Comparison of ENCODE assay signal across 22 mouse cellular contexts in genomic region chr9:8823719-8824371, GRCm38 (mm10).
DNase-seq lines count a peak whose midpoint lies in the region; ATAC-seq and TF ChIP-seq lines count a peak whose summit lies in the region.
"Had no signal": no experiment of that assay in that cellular context is flagged by ENCODE, and none has a peak within 500 bp of the region (broad histone marks: within the 10 kb centered on the region; RNA-seq: fewer than 3 reads in every experiment).

No protein-coding gene starts in this region.

- H3K9me3 ChIP-seq in liver, postnatal 0 days (ENCODE audit: low read length), result no peaks in the 10 kb centered on the region
- H3K9me3 ChIP-seq in liver, embryonic 14.5 days (ENCODE audit: control insufficient read depth, low read length), result no peaks in the 10 kb centered on the region
- H3K9me3 ChIP-seq in forebrain, embryonic 11.5 days (ENCODE audit: control insufficient read depth, low read length), result no peaks in the 10 kb centered on the region
- H3K9me3 ChIP-seq: embryonic facial prominence, embryonic 13.5 days; forebrain, embryonic 10.5 days; forebrain, embryonic 15.5 days; G1E; heart, embryonic 13.5 days; hindbrain, embryonic 12.5 days had no signal

- H3K4me1 ChIP-seq in liver, postnatal 0 days (ENCODE audit: insufficient read depth), result no peaks in the 10 kb centered on the region
- H3K4me1 ChIP-seq in liver, embryonic 14.5 days (replicated peaks; ENCODE audit: control insufficient read depth in 2 of 2, insufficient read depth in 2 of 2, low read length in 1 of 2), result no peaks in the 10 kb centered on the region
- H3K4me1 ChIP-seq in forebrain, embryonic 11.5 days (replicated peaks; ENCODE audit: control insufficient read depth, insufficient read depth, low read length), result no peaks in the 10 kb centered on the region
- H3K4me1 ChIP-seq: embryonic facial prominence, embryonic 13.5 days; forebrain, embryonic 10.5 days; forebrain, embryonic 15.5 days; heart, embryonic 13.5 days; hindbrain, embryonic 12.5 days had no signal

- no peaks in the 10 kb centered on the region for H3K27me3 ChIP-seq in liver, postnatal 0 days (ENCODE audit: insufficient read depth, low read length)
- H3K27me3 ChIP-seq in liver, embryonic 14.5 days (ENCODE audit: control insufficient read depth, insufficient read depth, low read length), result no peaks in the 10 kb centered on the region
- no peaks in the 10 kb centered on the region for H3K27me3 ChIP-seq in forebrain, embryonic 11.5 days (ENCODE audit: control insufficient read depth, insufficient read depth, low read length)
- H3K27me3 ChIP-seq: embryonic facial prominence, embryonic 13.5 days; forebrain, embryonic 15.5 days; heart, embryonic 13.5 days; hindbrain, embryonic 12.5 days had no signal

- H3K9ac ChIP-seq in liver, postnatal 0 days (replicated peaks), result no peak overlapping the region
- no peak overlapping the region for H3K9ac ChIP-seq in liver, embryonic 14.5 days (replicated peaks)
- no peak overlapping the region for H3K9ac ChIP-seq in forebrain, embryonic 11.5 days (ENCODE audit: low read length)
- H3K9ac ChIP-seq: embryonic facial prominence, embryonic 13.5 days; forebrain, embryonic 15.5 days; heart, embryonic 13.5 days; hindbrain, embryonic 12.5 days had no signal

- WGBS in liver, postnatal 0 days (ENCODE audit: insufficient replicate concordance), result 29% methylated on average over 1 of the region's 1 CpGs
- 8% methylated on average over 1 of the region's 1 CpGs for WGBS in liver, embryonic 14.5 days (ENCODE audit: insufficient replicate concordance)
- WGBS in forebrain, embryonic 11.5 days, result 59% methylated on average over 1 of the region's 1 CpGs

- TF ChIP-seq CTCF in liver, postnatal 0 days (IDR thresholded peaks at IDR 0.05; ENCODE audit: low read depth), result no peak
- no peak for TF ChIP-seq CTCF in liver, embryonic 14.5 days (IDR thresholded peaks at IDR 0.05; ENCODE audit: low read depth)

- no peak for TF ChIP-seq EP300 in liver, postnatal 0 days (IDR thresholded peaks at IDR 0.05; ENCODE audit: low read depth)
- TF ChIP-seq EP300 in liver, embryonic 14.5 days (IDR thresholded peaks at IDR 0.05; ENCODE audit: low read depth), result peak; percentile 46; the same call in 1 of the 2 replicates

- no peak for ATAC-seq in liver, postnatal 0 days
- peak; percentile 42 to 49; a peak in 2 of 4 replicates for ATAC-seq in hematopoietic stem cell, adult 5-6 weeks (replicated peaks in 1 of 2; ENCODE audit: insufficient read depth in 1 of 2, low FRiP score in 2 of 2, low TSS enrichment in 1 of 2, low read depth in 1 of 2, poor library complexity in 2 of 2, severe bottlenecking in 2 of 2)
- peak; percentile 60; the same call in 1 of the 2 replicates for ATAC-seq in liver, embryonic 14.5 days (ENCODE audit: insufficient read depth)
- ATAC-seq in forebrain, embryonic 11.5 days (replicated peaks; ENCODE audit: low FRiP score), result no peak
- ATAC-seq: CD4-positive, CD25-positive, alpha-beta regulatory T cell, adult 4 months; forebrain, embryonic 15.5 days had no signal

- H3K4me2 ChIP-seq in liver, postnatal 0 days (ENCODE audit: low read depth, low read length), result no peak overlapping the region
- H3K4me2 ChIP-seq in liver, embryonic 14.5 days (ENCODE audit: low read depth), result no peak overlapping the region
- no peak overlapping the region for H3K4me2 ChIP-seq in forebrain, embryonic 11.5 days (ENCODE audit: low read depth, low read length, severe bottlenecking)
- H3K4me2 ChIP-seq: embryonic facial prominence, embryonic 13.5 days; forebrain, embryonic 15.5 days; heart, embryonic 13.5 days; hindbrain, embryonic 12.5 days had no signal

- peak; percentile 2 for DNase-seq in liver
- no peak for DNase-seq in liver, postnatal 0 days
- no peak for DNase-seq in liver, embryonic 14.5 days (ENCODE audit: low read depth in 3 of 3, low spot score in 3 of 3)
- DNase-seq in lung, postnatal 4 days, result no peak
- no peak for DNase-seq in right cerebral cortex, postnatal 25 days
- DNase-seq in forebrain, embryonic 11.5 days (ENCODE audit: low spot score), result no peak
- DNase-seq: adrenal gland, postnatal 10 days; B cell, adult 2 months; cerebellum, adult 11 months; cerebellum, adult 9-10 months; cerebellum, postnatal 25 days; gastrocnemius, postnatal 36 days; heart, adult 11 months; heart, postnatal 36 days had no signal

- H3K36me3 ChIP-seq in liver, postnatal 0 days (replicated peaks; ENCODE audit: insufficient read depth, low read length), result no peaks in the 10 kb centered on the region
- H3K36me3 ChIP-seq in liver, embryonic 14.5 days (replicated peaks; ENCODE audit: control insufficient read depth, insufficient read depth, low read depth), result no peaks in the 10 kb centered on the region
- H3K36me3 ChIP-seq in forebrain, embryonic 11.5 days (ENCODE audit: control insufficient read depth, insufficient read depth, low read length), result no peaks in the 10 kb centered on the region
- H3K36me3 ChIP-seq: embryonic facial prominence, embryonic 13.5 days; forebrain, embryonic 10.5 days; forebrain, embryonic 15.5 days; G1E; heart, embryonic 13.5 days; hindbrain, embryonic 12.5 days had no signal

- H3K27ac ChIP-seq in liver, postnatal 0 days (ENCODE audit: low read depth), result no peak overlapping the region
- no peak overlapping the region for H3K27ac ChIP-seq in liver, embryonic 14.5 days
- H3K27ac ChIP-seq in forebrain, embryonic 11.5 days (ENCODE audit: low read depth, low read length), result no peak overlapping the region
- H3K27ac ChIP-seq: embryonic facial prominence, embryonic 13.5 days; forebrain, embryonic 10.5 days; forebrain, embryonic 15.5 days; heart, embryonic 13.5 days; hindbrain, embryonic 12.5 days had no signal

- no peak overlapping the region for H3K4me3 ChIP-seq in liver, postnatal 0 days (ENCODE audit: low read depth, low read length)
- H3K4me3 ChIP-seq in liver, embryonic 14.5 days (ENCODE audit: insufficient read depth in 1 of 2, low read depth in 2 of 2, low read length in 2 of 2), result no peak overlapping the region
- H3K4me3 ChIP-seq in forebrain, embryonic 11.5 days (ENCODE audit: low read depth, low read length), result no peak overlapping the region
- H3K4me3 ChIP-seq: embryonic facial prominence, embryonic 13.5 days; forebrain, embryonic 10.5 days; forebrain, embryonic 15.5 days; heart, embryonic 13.5 days; hindbrain, embryonic 12.5 days had no signal

Comparison
In these comparisons a context has a peak if more than half of its experiments do, and no peak if none do; other contexts are left out.
1. ATAC-seq: peak in hematopoietic stem cell, adult 5-6 weeks (2 of 2) and liver, embryonic 14.5 days (single experiment); none in liver, postnatal 0 days (single experiment) and forebrain, embryonic 11.5 days (single experiment).